Mouse (Mus musculus) brain, embryonic 18.5 days (tissue): Measurements from ENCODE around the gene Actr3b.

ENCODE experiments used
- DNase-seq: peaks from one replicate; pipeline ENCODE4 v3.0.0-alpha.2; 2012; ENCODE audit warnings: low read depth, low spot score

The Actr3b gene

DNA sequence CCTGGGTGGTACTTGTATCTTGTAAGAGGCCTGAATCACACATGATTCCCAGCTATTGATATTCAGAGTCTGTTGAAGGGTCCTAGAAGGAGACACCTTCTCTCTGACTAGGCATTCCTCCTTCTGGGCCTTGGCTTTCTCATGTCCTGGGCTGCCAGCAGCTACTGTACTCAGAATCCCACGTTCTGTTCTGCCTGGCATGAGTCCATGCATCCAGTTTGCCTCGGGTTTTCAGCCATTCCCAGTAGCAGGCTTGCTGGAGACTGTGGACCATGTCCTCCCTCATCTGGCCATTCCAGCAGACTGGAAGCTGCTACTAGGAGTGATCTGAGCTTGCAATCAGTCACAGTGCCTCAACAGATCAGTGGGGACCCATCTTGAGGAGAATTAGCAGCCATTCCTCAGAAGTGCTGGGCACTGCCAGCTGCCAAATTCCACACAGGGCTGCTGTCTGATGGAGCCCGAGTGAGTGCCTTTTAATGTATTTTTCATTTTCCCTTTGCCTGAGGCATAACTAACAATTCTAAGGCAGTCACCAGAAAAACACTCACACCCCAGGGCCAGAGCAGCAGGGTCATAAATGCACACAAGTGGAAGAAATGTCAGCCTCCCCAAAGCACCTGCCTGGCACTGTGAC lies 130.1 kb downstream of the Actr3b start:
- DNase-seq = no peak

DNA sequence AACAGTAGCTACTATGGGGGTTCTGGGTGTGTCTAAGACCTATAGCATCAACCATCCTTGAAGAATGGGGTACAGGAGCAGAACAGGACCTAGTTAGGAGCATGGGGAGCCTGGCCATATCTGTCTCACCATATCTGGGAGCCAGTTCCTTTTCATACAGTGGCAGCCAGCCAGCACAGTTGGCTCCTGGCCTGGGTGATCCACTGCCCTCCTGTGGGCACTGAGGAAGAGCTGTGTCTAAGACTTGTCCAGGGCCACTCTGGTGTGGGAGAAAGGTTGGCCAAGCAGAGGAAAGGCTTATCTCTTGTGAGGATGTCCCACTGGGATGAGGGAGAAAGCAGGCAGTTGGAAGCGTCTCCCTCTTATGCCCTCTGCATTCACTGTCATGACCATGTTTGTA lies 131.5 kb downstream of the Actr3b start:
- no peak for DNase-seq
